Mouse (Mus musculus) heart, adult 18-20 months (tissue): ENCODE measurements around the gene Sgo2b. TPM values are rescaled to one million over a fixed set of nuclear protein-coding genes. Genes with fewer than 3 reads are reported as not detected.
"Not testable (repeated sequence)": the region's sequence is repeated elsewhere in the genome, so short reads cannot be mapped to it uniquely, and the experiment has no call there.

Source experiments
- DNase-seq, 2 experiments: peaks; one replicate each; pipeline ENCODE4 v3.0.0; 2021 to 2022; ENCODE audit warnings: mixed read lengths in 1 of 2
- long read RNA-seq, 2 experiments: library from polyadenylated mRNA; stranded (forward); transcript quantifications; one replicate each; pipeline ENCODE4 v2.0.0; 2021
- total RNA-seq, 2 experiments: library from RNA; stranded (reverse); gene quantifications; 2 replicates each; pipeline ENCODE4 v1.2.3; 2021

Gene Sgo2b
- total RNA-seq = not detected
- long read RNA-seq, experiment 1 = 0 reads
- long read RNA-seq, experiment 2 = 0 reads

- DNase-seq = no peak
Observed at GRCm38 (mm10) chr8:63951626-63952377, at the start of gene Sgo2b. TSS of gene Sgo2b (minus strand) at chr8:63952248.

GRCm38 (mm10) chr8:63970612-63971391 is 18.8 kb upstream of the Sgo2b start:
- DNase-seq = not testable (repeated sequence)

GRCm38 (mm10) chr8:63961032-63961785 is 9.2 kb upstream of the Sgo2b start:
- no peak for DNase-seq

- DNase-seq = not testable (repeated sequence)
Observed at GRCm38 (mm10) chr8:63953802-63954201, 1.8 kb upstream of the Sgo2b start.

- no peak for DNase-seq
Observed at GRCm38 (mm10) chr8:63933171-63933570, 18.9 kb downstream of the Sgo2b start.

GRCm38 (mm10) chr8:63929301-63930097 is 22.5 kb downstream of the Sgo2b start:
- DNase-seq = no peak

GRCm38 (mm10) chr8:63921257-63921960 is 30.6 kb downstream of the Sgo2b start:
- no peak for DNase-seq

- no peak for DNase-seq
Observed at GRCm38 (mm10) chr8:63895096-63895495, 57.0 kb downstream of the Sgo2b start.

GRCm38 (mm10) chr8:63878353-63878752 is 73.7 kb downstream of the Sgo2b start:
- no peak for DNase-seq

- DNase-seq = peak; percentile 18 to 64
Observed at GRCm38 (mm10) chr8:63877393-63877792, 74.7 kb downstream of the Sgo2b start.

GRCm38 (mm10) chr8:63876949-63877348 is 75.1 kb downstream of the Sgo2b start:
- no peak for DNase-seq
